Comparison of ENCODE assay signal across 8 mouse cellular contexts in genomic region chr9:109098366-109098765, GRCm38 (mm10). TPM values are rescaled to one million over a fixed set of nuclear protein-coding genes. Genes with fewer than 3 reads are reported as not detected.
DNase-seq lines count a peak whose midpoint lies in the region; ATAC-seq and TF ChIP-seq lines count a peak whose summit lies in the region.

No protein-coding gene starts in this region.

- H3K36me3 ChIP-seq in kidney, adult 2 months (ENCODE audit: control insufficient read depth, insufficient read depth, low read length): no peaks in the 10 kb centered on the region
- H3K36me3 ChIP-seq in embryonic facial prominence, embryonic 13.5 days: peaks cover 40% of the 10 kb centered on the region
- H3K36me3 ChIP-seq in hindbrain, embryonic 13.5 days: peaks cover 41% of the 10 kb centered on the region
- peaks cover 39% of the 10 kb centered on the region for H3K36me3 ChIP-seq in midbrain, embryonic 14.5 days (ENCODE audit: control insufficient read depth, insufficient read depth, low read length)

- TF ChIP-seq POLR2A in kidney, adult 2 months (IDR thresholded peaks at IDR 0.05; ENCODE audit: low read depth, low read length): no peak

- peak overlapping the region; percentile 90 for H3K27ac ChIP-seq in kidney, adult 2 months (ENCODE audit: insufficient read depth, low read depth, low read length)
- peak overlapping the region; percentile 100 for H3K27ac ChIP-seq in embryonic facial prominence, embryonic 13.5 days
- H3K27ac ChIP-seq in hindbrain, embryonic 13.5 days: peak overlapping the region; percentile 100
- H3K27ac ChIP-seq in midbrain, embryonic 14.5 days (replicated peaks; ENCODE audit: low read depth, low read length): peak overlapping the region; percentile 100

- ATAC-seq in embryonic facial prominence, embryonic 13.5 days (ENCODE audit: insufficient number of reproducible peaks, insufficient read depth, low FRiP score, low TSS enrichment, low read depth): no peak
- no peak for ATAC-seq in hindbrain, embryonic 13.5 days (ENCODE audit: low FRiP score)
- no peak for ATAC-seq in midbrain, embryonic 14.5 days (ENCODE audit: low FRiP score, low TSS enrichment)

- no peak for DNase-seq in kidney, adult 2 months
- no peak for DNase-seq in kidney, postnatal 36 days
- no peak for DNase-seq in midbrain, embryonic 14.5 days
- no peak for DNase-seq in adrenal gland, adult 8-10 months
- DNase-seq in testis, postnatal 10 days (ENCODE audit: low spot score): no peak
- DNase-seq in right cerebral cortex, postnatal 14 days: no peak

- 73% methylated on average over 8 of the region's 8 CpGs for WGBS in kidney, adult 2 months
- 78% methylated on average over 8 of the region's 8 CpGs for WGBS in embryonic facial prominence, embryonic 13.5 days
- 82% methylated on average over 8 of the region's 8 CpGs for WGBS in hindbrain, embryonic 13.5 days
- 88% methylated on average over 8 of the region's 8 CpGs for WGBS in midbrain, embryonic 14.5 days

- H3K4me3 ChIP-seq in kidney, adult 2 months (ENCODE audit: insufficient read depth, low read depth, low read length): peak overlapping the region; percentile 16; the same call in 1 of the 2 replicates
- H3K4me3 ChIP-seq in embryonic facial prominence, embryonic 13.5 days: peak overlapping the region; percentile 71; the same call in 1 of the 2 replicates
- peak overlapping the region; percentile 69 for H3K4me3 ChIP-seq in hindbrain, embryonic 13.5 days
- peak overlapping the region; percentile 76 for H3K4me3 ChIP-seq in midbrain, embryonic 14.5 days (replicated peaks; ENCODE audit: low read depth, low read length)

- peaks cover 18% of the 10 kb centered on the region for H3K4me1 ChIP-seq in kidney, adult 2 months (ENCODE audit: control insufficient read depth, insufficient read depth, low read length)
- peaks cover 59% of the 10 kb centered on the region for H3K4me1 ChIP-seq in embryonic facial prominence, embryonic 13.5 days
- peaks cover 64% of the 10 kb centered on the region for H3K4me1 ChIP-seq in hindbrain, embryonic 13.5 days (replicated peaks)
- H3K4me1 ChIP-seq in midbrain, embryonic 14.5 days (ENCODE audit: control insufficient read depth, insufficient read depth, low read length): peaks cover 39% of the 10 kb centered on the region

- peak overlapping the region; percentile 97; the same call in 1 of the 2 replicates for H3K9ac ChIP-seq in embryonic facial prominence, embryonic 13.5 days
- H3K9ac ChIP-seq in hindbrain, embryonic 13.5 days: peak overlapping the region; percentile 97
- peak overlapping the region; percentile 97; the same call in 1 of the 2 replicates for H3K9ac ChIP-seq in midbrain, embryonic 14.5 days (replicated peaks; ENCODE audit: low read length)

- H3K4me2 ChIP-seq in embryonic facial prominence, embryonic 13.5 days: peak overlapping the region; percentile 81
- H3K4me2 ChIP-seq in hindbrain, embryonic 13.5 days: peak overlapping the region; percentile 95
- peak overlapping the region; percentile 97 for H3K4me2 ChIP-seq in midbrain, embryonic 14.5 days (ENCODE audit: low read length)

- H3K27me3 ChIP-seq in kidney, adult 2 months (replicated peaks; ENCODE audit: control insufficient read depth, insufficient read depth, low read length): no peaks in the 10 kb centered on the region
- no peaks in the 10 kb centered on the region for H3K27me3 ChIP-seq in embryonic facial prominence, embryonic 13.5 days
- no peaks in the 10 kb centered on the region for H3K27me3 ChIP-seq in hindbrain, embryonic 13.5 days
- H3K27me3 ChIP-seq in midbrain, embryonic 14.5 days (ENCODE audit: control insufficient read depth, insufficient read depth, low read length): no peaks in the 10 kb centered on the region

- H3K9me3 ChIP-seq in embryonic facial prominence, embryonic 13.5 days: no peaks in the 10 kb centered on the region
- no peaks in the 10 kb centered on the region for H3K9me3 ChIP-seq in hindbrain, embryonic 13.5 days
- no peaks in the 10 kb centered on the region for H3K9me3 ChIP-seq in midbrain, embryonic 14.5 days (ENCODE audit: control insufficient read depth, low read length)

- TF ChIP-seq CTCF in kidney, adult 2 months (conservative IDR thresholded peaks at IDR 0.05; ENCODE audit: insufficient read depth, insufficient read length, low read depth, low read length): no peak

RNA-seq across cellular contexts. Expression of gene Plxnb1, which starts 3.2 kb away (rescaled TPM):
- 16.7 and 21.7 TPM in 2 replicates for polyA plus RNA-seq in kidney, adult 2 months (2012; rRNA removed)
- polyA plus RNA-seq in embryonic facial prominence, embryonic 13.5 days (2015; fragmentation: Nextera tagmentation; extraction: Ambion mirVana): 13.1 and 13.2 TPM in 2 replicates
- 22.5 and 27.2 TPM in 2 replicates for polyA plus RNA-seq in hindbrain, embryonic 13.5 days (2015; fragmentation: Nextera tagmentation; extraction: Ambion mirVana)
- polyA plus RNA-seq in midbrain, embryonic 14.5 days (2014; fragmentation: Nextera tagmentation; extraction: Ambion mirVana): 21.7 and 22.4 TPM in 2 replicates
- 100 to 1,000 TPM; 128 to 173 (median 140) TPM for total RNA-seq in adrenal gland, adult 8-10 months (2022)

RNA-seq across cellular contexts. Expression of gene Tma7, which starts 16.0 kb away (rescaled TPM):
- polyA plus RNA-seq in kidney, adult 2 months (2012; rRNA removed): 42.4 and 80.7 TPM in 2 replicates
- 686 and 706 TPM in 2 replicates for polyA plus RNA-seq in embryonic facial prominence, embryonic 13.5 days (2015; fragmentation: Nextera tagmentation; extraction: Ambion mirVana)
- polyA plus RNA-seq in hindbrain, embryonic 13.5 days (2015; fragmentation: Nextera tagmentation; extraction: Ambion mirVana): 741 and 764 TPM in 2 replicates
- polyA plus RNA-seq in midbrain, embryonic 14.5 days (2014; fragmentation: Nextera tagmentation; extraction: Ambion mirVana): 733 and 824 TPM in 2 replicates
- 100 to 1,000 TPM; 342 to 453 (median 370) TPM for total RNA-seq in adrenal gland, adult 8-10 months (2022)

RNA-seq across cellular contexts. Expression of gene Ccdc51, which starts 16.1 kb away (rescaled TPM):
- 11.4 and 11.7 TPM in 2 replicates for polyA plus RNA-seq in kidney, adult 2 months (2012; rRNA removed)
- 14.1 and 14.6 TPM in 2 replicates for polyA plus RNA-seq in embryonic facial prominence, embryonic 13.5 days (2015; fragmentation: Nextera tagmentation; extraction: Ambion mirVana)
- 14.6 and 14.7 TPM in 2 replicates for polyA plus RNA-seq in hindbrain, embryonic 13.5 days (2015; fragmentation: Nextera tagmentation; extraction: Ambion mirVana)
- polyA plus RNA-seq in midbrain, embryonic 14.5 days (2014; fragmentation: Nextera tagmentation; extraction: Ambion mirVana): 14.0 and 15.4 TPM in 2 replicates
- 10 to 100 TPM; 17.3 to 20.0 (median 18.7) TPM for total RNA-seq in adrenal gland, adult 8-10 months (2022)

RNA-seq across cellular contexts. Expression of gene Atrip, which starts 24.4 kb away (rescaled TPM):
- polyA plus RNA-seq in kidney, adult 2 months (2012; rRNA removed): 20.2 and 20.9 TPM in 2 replicates
- polyA plus RNA-seq in embryonic facial prominence, embryonic 13.5 days (2015; fragmentation: Nextera tagmentation; extraction: Ambion mirVana): 26.8 and 29.6 TPM in 2 replicates
- 27.8 and 32.4 TPM in 2 replicates for polyA plus RNA-seq in hindbrain, embryonic 13.5 days (2015; fragmentation: Nextera tagmentation; extraction: Ambion mirVana)
- 26.5 and 28.6 TPM in 2 replicates for polyA plus RNA-seq in midbrain, embryonic 14.5 days (2014; fragmentation: Nextera tagmentation; extraction: Ambion mirVana)
- 10 to 100 TPM; 16.3 to 27.7 (median 22.2) TPM for total RNA-seq in adrenal gland, adult 8-10 months (2022)

RNA-seq across cellular contexts. Expression of gene Trex1, which starts 38.8 kb away (rescaled TPM):
- polyA plus RNA-seq in kidney, adult 2 months (2012; rRNA removed): 45.2 and 46.7 TPM in 2 replicates
- 13.3 and 13.7 TPM in 2 replicates for polyA plus RNA-seq in embryonic facial prominence, embryonic 13.5 days (2015; fragmentation: Nextera tagmentation; extraction: Ambion mirVana)
- polyA plus RNA-seq in hindbrain, embryonic 13.5 days (2015; fragmentation: Nextera tagmentation; extraction: Ambion mirVana): 12.9 and 15.2 TPM in 2 replicates
- polyA plus RNA-seq in midbrain, embryonic 14.5 days (2014; fragmentation: Nextera tagmentation; extraction: Ambion mirVana): 15.3 and 18.8 TPM in 2 replicates
- total RNA-seq in adrenal gland, adult 8-10 months (2022): 10 to 100 TPM; 19.0 to 25.3 (median 21.7) TPM

Comparison
In these comparisons a context has a peak if more than half of its experiments do, and no peak if none do; other contexts are left out.
1. H3K4me3 ChIP-seq: peak in every context shown above with its lines; median percentile 76 in midbrain, embryonic 14.5 days; 71 in embryonic facial prominence, embryonic 13.5 days; 69 in hindbrain, embryonic 13.5 days; 16 in kidney, adult 2 months.